Mouse (Mus musculus): ENCODE data around the gene Kcnk13.

- TF ChIP-seq POLR2A (IDR thresholded peaks at IDR 0.05; ENCODE audit: low read depth, low read length) = no peak
- TF ChIP-seq CTCF (IDR thresholded peaks at IDR 0.05; ENCODE audit: extremely low read depth, insufficient read length, insufficient replicate concordance, low read depth, low read length) = no peak
Measured at GRCm38 (mm10) chr12:100038741-100039262, 74.5 kb downstream of the Kcnk13 start.

All from small intestine, adult 2 months (tissue).